Mouse (Mus musculus) MN1 (cell line): ENCODE measurements around the gene Mkln1.

Experiments used
- DNase-seq: peaks from one replicate; pipeline ENCODE4 v3.0.0-alpha.2; 2016; ENCODE audit warnings: low spot score

Gene Mkln1

DNA sequence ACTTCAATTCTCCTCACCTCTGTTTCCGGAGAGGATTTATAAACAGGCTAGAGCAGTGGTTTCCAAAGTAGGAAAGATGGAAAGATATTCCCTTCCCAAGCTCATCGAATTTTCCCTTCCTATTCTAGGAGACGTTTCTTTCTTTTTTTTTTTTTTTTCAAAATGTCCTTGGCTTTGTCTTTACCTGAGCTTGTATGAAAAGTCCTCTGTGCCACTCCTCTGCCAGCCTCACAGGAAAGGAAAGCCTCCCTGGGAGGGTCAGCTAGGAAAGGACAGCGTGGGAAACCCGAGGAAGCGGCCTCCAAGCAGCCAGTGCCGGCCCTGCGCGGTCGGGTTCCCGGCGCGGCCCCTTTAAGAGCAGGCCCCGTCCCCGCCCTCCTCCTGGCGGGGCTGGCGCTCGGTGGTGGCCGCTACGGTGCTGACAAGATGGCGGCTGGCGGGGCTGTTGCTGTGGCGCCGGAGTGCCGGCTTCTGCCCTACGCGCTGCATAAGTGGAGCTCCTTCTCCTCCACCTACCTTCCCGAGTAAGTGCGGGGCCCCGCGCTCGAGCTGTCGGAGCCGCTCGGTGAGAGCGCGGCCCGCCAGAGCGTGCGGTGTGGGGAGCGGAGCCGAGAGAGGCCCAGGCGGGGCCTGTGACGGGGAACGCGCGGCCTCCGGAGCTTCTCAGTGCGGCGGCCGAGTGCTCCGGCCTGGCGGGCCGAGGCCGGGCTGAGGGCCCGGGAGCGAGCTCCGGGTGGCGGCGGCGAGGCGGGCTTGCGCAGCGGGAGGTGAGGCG lies at the start of gene Mkln1:
TSS of gene Mkln1 (plus strand) at position 305 of the 775 bp plus-strand sequence.
- peak; percentile 92 for DNase-seq

DNA sequence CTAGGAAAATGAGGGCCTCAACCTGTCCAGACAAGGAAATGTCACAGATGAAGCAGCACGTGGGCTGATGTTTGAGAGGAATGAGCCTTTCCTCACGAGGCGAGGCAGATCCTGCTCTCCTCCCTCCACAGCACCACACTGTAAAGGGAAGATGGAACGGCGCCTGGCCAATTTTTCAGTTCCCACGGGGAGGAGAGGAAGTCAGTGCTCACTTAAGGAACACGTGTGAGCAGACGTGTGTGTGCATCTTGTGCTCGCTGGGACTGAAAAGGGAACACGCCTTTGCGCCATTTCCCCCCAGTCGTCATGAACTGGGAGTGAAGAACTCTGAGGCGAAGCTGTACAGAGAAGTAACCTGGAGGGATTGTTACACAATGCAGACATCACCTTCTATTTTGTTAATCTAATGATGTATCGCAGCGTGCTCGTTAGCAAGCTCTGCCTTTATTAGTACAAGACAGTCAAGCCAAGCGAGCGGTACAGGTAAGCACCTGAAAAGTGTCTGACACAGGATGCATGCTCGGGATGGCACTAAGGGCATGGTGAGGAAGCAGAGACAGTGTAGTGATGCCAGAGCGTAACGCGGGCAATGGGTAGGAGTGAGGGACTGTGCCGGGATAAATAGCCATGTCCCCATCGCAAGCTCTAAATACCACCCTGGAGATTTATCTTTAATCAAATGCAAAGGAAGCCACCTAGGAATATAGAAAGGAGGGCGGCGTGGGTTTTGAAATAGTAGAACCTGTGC lies 41.9 kb upstream of the Mkln1 start:
- DNase-seq = no peak

DNA sequence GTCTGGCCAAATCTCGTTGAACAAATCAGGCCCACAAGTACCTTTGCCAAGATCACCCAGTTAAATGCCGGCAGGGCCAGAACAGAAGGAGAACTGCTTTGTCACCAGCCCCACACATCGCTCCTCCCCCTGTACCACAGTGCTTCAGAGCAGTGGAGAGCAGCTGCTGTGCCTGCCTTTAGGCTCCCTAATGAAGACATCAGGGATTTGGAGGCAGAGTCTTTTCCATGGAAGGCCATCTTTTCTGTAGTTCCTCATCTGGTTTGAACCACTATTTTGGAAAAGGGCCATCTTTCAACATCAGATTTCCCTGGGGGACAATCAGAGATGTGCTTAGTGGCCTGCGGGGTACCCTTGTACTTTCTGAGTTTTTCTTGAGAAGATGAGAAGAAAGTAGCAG lies 41.2 kb upstream of the Mkln1 start:
- DNase-seq = peak; percentile 62

DNA sequence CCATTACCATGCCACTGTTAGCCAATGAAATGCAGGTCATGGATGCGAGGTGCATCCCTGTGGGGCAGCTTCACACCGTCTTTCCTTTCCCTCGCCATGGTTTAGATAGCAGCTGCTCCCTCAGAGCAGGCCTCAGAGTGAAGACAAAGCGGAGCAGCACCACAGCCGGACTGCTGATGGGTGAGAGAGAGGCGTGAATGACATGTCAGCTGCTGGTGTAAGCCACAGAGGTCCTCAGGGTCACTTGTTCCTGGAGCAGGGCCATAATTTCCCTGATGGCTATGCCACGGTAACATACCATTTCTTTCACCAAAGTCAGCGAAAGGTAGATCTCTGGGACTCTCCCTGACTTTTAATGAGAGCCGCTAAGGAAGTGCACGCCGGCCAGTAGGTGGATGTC lies 35.9 kb upstream of the Mkln1 start:
- DNase-seq = no peak

DNA sequence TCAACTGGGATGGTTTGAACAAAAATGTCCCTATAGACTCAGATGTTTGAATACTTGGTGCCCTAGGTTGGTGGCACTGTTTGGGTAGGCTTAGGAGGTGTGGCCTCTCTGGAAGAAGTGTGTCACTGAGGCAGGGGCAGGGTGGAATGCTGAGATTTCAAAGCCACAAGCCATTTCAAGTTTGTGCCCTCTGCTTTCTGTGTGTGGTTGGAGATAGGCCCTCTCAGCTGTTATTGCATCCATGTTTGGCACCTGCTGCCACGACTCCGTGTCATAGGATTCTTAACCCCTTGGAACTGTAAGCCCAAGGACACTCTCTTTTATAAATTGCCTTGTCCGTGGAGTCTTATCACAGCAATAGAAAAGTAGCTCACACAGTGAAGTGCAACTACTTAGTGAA lies 34.1 kb upstream of the Mkln1 start:
- no peak for DNase-seq

DNA sequence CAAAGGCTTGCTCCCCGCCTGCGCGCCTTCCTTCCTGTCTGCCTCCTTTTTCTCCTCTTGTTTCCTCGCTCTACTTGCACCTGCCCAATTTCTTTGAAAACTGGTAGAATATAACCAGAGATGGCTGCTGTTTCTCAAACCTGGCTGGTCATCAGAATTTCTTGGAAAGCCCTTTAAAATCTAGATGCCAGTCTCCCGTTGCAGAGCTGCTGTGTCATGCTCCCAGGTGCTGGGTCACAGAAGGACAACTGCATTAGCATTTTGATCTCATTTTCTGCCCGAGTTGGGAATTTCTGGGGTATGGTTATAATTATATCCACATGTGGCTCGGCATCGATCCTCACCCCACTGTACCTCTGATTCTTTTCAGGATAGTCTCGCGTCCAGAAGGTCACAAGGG lies 30.6 kb upstream of the Mkln1 start:
- DNase-seq = no peak

DNA sequence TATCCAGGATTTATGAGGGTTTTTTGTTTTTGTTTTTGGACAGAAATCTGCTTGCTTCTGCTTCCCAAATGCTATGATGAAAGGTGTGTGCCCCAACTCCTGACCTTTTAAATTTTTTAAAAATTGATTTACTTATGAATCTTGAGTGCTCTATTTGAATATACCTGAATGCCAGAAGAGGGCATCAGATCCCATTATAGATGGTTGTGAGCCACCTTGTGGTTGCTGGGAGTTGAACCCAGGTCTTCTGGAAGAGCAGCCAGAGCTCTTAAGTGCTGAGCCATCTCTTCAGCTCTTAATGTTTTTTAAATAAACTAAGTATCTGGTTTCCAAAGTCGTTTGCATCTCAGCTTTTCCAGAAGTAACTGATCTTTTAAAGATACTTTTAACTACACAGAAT lies 30.0 kb upstream of the Mkln1 start:
- DNase-seq = no peak

DNA sequence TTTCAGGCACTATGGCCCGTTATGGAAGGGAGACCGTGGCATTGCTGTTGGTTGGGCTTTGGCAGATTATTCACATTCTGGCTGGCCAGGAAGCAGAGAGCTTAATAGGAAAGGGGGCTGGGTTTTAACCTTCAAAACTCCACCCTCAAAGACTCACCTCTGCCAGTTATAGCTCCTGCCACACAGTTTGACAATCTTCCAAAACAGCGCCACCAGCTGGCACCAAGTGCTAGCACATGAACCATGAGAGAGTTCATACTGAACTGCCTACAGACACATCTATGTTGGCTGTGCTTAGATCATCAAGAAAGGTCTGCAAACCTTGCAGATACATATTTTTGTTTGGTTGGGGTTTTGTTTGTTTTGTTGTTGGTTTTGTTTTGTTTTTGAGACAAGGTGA lies 28.7 kb upstream of the Mkln1 start:
- no peak for DNase-seq

DNA sequence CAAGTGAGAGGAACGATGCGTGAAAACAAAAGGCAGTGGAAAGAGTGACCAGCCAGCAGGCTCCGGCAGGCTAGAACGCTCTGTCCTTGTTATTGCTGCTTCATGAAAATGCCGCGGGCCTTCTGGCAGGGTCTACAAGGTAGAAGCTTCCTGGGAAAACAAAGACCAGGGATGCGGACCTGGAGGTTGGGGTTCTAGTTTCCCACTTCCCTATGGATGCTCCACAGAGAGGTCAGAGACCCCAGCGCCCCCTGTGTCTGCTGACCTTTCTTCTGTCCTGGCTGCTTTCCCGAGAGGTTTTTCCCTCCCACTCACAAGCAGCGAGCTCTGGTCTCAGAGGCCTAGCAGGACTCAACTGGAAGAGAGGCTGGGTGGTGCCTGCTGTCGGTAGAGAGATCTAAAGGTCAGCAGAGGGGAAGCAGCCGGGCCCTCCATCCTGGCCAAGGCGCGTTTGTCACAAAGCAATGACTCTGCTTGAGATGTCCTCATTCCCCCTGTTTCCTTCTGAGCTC lies 27.9 kb upstream of the Mkln1 start:
- no peak for DNase-seq

DNA sequence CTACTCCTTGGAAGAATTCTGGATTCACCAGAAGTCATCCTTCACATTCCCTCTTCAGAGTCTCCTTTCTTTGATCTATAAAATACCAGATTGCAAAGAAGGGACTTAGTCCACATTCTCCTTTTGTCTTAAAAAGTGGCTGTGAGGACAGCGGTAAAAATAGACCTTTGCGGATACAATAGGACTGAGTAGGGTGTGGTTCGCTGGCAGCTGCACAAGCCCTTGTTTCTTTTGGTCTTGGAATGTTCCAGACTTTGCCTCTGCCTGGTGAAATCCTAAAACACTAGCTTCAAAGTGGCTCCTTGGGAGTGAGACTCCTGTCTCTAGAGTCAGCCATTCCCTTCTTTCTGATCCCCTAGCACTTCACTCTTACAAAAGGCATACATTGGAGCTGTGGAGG lies 27.4 kb upstream of the Mkln1 start:
- DNase-seq = no peak

DNA sequence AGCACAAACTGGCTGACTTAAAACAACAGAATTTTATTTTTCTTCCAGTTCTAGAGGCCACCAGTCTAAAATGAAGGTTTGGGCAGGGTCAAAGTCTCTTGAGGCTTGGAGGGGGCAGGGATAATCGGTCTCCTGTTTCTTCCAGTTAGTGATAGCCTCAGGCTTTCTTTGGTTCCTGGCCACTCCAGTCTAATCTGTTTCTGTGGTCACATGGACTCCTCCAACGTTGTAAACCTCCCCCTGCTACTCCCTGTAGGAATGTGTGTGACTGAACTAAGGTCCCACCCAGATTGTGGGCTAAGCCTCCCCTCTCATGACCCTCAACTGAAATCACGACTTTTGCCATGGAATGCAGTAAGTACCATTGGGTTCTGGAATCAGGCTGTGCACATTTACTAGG lies 25.9 kb upstream of the Mkln1 start:
- no peak for DNase-seq

DNA sequence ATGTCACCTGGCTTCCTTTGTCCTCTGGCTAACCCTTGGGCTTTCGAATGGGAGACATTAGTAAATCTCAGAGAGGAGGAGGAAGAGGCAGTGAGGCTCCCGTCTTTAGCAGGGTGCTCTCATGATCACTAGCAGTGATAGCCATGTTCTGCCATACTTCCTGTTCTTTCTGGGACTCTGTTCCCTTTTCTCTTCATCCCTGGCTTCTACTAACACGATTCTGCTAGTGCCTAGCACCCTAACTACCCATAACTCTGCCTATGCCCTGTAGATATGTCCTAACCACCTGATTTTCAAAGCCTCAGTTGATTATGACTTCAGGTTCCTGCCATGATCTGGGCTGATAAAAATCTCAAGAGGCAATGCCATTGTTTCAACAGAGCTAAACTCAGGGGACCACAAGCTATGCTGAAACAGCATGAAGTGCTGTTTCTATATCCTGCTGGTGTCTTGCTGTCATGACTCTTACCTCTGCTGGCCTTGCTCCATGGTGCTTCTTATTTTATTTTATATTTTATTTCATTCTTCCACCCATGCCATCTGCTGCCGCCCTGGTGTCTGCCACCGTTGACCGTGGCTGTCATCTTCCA lies 25.4 kb upstream of the Mkln1 start:
- DNase-seq = no peak

DNA sequence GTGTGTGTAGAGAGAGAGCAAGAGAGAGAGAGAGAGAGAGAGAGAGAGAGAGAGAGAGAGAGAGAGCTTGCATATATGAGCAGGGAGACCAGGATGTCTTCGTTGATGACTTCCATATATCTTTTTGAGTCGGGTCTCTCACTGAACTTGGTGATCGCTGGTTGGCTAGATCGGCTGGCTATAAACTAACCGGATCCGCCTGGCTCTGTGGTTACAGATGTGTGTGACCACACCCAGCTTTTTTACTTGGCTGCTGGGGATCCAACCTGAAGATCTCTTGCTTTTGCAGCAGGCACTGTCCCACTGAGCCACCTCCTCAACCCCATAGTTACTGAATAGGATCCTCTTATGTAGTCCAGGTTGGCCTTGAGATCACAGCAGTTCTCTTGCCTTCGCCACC lies 15.5 kb upstream of the Mkln1 start:
- no peak for DNase-seq

DNA sequence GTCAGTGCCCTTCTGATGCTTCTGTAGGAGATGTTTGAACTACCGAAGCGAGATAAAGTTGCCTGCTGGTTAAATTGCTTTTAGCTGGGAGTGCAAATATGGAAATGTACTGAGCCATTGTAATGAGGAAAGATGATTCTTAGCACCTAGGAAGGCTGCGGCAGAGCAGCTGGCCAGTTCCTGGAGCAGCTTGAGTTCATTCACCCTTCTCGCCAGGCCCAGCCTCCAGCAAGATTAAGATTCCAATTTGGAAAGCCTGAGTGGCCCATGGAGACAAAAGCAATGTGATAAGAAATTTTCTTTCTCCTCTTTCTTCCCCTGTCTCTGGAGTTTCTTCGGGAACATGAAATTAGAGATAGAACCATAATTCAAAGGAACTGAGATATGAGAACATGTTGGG lies 13.7 kb upstream of the Mkln1 start:
- DNase-seq = no peak

DNA sequence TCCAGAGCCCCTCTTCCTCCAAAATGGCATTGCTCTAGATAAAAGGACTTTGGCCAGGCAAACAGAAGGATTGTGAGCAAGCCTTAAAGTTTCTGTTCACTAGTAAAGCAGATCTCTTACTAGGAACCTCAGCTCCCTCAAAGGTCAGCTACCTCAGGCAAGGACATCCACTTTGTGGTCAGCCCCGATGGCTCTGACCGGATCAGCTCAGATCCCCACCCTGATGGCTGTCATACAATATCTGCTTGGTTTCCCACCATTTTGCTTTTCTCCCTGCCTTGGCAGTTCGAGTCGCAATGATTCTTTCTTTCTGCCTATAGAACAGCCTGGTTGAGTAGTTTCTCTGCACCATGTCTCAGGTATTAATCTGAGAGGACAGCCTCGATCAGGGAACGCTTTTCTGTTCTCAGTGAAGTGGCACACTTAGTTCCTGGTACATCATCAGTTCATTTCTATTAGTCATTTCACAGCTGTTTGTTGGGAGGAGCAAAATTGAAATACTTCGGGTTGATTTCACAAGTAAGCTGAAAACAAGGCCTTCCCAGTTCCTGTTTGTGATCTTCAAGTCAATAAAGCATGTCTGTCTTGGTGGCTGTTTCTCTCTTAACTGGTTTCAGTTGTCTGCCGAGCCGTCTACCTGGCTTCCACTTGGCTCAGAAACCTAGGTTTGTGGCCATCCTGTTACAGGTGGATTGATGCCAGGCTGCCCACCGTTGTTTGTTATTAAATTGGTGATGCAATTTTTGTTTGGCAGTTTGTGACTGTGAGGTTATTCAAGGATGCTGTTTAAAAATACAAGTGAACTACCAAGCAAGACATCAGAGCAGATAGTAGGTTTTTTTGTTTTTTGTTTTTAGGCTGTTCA lies 13.0 kb upstream of the Mkln1 start:
- DNase-seq = no peak

DNA sequence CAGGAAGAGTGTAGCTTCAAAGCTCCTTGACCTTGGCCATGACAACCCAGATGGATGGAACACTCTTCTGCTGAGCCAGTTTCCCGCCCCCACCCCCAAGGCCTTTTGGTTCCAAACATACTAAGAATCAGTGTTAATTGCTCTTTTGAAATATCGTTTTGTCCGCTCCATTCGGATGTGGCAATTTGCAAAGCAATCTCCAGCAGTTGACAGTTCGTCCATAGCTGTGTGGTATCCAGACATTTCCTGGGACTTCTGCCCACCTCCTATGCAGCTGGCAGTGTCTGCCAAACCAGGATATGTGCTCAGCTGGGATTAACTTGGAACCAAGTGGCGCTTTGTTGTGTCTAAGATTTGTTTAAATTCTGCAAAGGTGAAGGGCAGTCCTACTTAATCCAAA lies 8.8 kb upstream of the Mkln1 start:
- DNase-seq = no peak

DNA sequence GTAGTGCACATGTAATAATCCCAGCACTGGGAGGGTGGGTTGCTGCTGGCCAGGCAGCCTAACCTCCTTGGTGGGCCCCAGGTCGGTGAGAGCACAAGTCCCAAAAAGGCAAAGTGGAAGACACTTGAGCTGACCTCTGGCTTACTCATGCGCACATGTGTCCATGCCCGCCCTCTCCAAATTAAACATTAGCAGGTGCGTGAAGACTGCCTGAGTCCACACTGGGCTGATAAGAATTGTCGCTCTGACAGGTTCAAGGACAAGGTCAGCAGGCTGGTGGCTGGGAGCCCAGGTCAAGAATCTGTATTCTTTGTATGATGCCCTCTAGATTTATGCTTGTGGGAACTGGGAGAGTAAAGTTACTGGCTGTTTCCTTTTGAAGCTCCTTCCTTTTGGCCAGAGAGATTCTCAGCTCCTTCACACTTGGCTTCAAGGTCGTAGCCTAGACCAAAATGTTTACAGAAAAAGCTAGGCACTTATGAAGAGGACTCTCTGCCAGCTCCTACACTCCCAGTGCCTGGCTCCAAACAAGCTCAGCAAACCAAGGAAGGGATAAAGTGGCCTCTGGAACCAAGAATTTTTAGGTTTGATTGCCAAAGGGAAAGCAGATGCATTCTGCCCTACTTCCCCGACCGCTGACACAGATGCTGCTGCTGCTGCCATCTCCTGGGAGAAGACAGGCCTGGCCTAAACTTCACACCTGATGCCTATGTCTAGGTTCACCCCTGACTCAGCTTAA lies 8.1 kb upstream of the Mkln1 start:
- DNase-seq = peak; percentile 68

DNA sequence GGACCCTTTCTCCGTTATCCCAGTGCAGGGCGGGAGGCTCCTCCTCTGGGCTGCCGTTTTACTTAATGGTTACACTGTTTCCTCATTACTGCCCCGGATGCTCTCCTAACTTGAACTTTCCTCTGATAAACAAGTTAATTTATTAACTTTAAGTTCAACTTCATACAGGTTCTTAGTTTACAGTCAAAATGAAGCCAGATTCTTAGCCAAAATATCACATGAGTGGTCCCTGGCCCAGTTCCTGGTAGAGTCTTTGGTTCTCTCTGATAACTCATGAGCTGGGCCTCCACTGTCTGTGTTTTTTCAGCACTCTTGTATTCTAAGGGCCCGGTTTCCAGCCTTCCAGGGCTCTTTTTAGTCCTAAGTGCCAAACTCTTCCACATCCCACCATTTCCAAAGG lies 5.7 kb upstream of the Mkln1 start:
- DNase-seq = no peak

DNA sequence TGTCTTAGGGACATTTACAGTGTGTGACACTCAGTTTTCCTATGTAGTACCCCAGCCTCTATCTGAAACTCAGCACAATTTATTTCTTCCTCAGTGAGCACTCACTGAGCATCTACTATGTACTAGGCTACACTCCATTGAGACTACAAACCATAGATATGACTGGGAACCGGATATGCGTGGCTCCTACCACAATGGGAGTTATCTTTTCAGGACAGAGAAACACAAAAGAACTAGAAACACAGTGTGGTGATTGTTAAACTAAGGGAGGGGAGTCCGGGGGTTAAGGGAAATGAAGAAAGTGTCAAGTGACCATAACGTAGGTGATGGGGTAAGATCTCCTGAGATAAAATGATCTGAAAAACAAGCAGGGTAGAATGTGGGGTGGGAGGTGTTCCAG lies 2.4 kb upstream of the Mkln1 start:
- no peak for DNase-seq

DNA sequence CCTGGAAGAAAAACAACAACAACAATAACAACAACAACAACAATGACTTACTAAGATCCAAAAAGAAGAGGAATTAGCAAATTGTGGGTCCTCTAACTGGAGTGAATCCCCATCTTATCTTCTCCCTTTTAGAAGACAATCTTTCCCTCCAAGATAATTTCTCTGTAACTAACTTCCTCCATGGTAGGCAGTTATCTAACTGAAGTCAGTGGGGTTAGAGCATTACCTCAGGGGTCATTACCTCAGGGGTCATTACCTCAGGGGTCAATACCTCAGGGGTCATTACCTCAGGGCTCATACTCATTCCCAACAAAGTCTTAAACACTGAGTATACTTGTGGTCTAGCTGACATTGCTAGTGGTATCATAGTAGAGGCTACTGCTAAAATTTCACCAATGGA lies 1.2 kb upstream of the Mkln1 start:
- DNase-seq = no peak

DNA sequence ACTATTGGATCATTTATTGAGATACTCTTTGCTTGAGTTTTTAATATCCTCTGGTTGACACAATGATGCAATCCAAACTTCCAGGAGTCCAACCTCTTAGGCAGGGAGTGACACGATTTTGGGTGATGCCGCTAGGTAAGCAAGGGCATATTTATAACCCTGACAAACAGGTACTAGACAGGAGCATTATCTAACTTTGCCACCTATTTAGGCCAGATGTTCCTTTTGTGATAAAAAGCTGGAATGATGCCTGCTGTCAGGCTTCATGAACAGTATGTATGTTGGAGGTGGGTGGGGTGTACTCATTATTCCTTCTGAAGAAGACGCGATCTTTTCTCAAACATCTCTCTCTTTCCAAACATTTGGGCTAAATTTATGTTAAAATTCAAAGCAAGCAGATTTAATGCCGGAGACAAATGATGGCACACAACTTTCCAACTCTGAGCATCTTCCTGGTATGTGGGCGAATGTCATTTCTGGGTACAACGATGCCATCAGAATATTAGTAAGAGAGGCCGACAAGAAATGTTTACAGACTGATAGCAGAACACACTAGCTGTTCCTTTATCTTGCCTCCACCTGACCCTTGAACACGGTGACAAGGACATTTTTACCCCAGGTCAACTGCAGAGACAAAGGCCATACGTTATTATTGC lies 632 bp upstream of the Mkln1 start:
- DNase-seq = no peak
